Mouse (Mus musculus): ENCODE measurements at regions not wholly inside any gene's neighbourhood (a gene's known extent, or its start where the extent isn't known, plus 50 kb on each side); places are given as distances from the start of the nearest gene placed in this dataset.

DNA sequence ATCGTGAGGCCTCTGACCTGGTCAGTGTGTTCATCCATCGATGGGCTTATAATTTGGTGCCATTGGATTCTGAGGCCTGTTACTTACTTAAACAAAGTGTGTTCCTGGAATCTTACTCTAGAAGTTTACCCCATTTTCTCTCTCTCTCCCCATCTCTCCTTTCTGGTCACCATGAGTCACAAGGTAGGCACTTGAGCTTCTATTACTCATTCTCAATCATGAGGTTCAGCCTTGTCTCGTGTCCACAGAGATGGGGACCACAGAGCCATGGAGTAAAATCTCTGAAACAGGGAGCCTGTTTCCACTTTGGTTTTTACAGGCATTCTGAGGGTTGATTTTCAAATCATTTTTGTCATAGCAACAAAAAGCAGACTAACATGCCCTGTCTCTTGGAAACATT lies 304.7 kb upstream of the Rbms1 start:
- TF ChIP-seq EP300 (IDR thresholded peaks at IDR 0.05; ENCODE audit: low read depth): no peak
- TF ChIP-seq CTCF (IDR thresholded peaks at IDR 0.05; ENCODE audit: low read depth): no peak
